Comparison of ENCODE assay signal across 8 mouse cellular contexts in the genomic region with DNA sequence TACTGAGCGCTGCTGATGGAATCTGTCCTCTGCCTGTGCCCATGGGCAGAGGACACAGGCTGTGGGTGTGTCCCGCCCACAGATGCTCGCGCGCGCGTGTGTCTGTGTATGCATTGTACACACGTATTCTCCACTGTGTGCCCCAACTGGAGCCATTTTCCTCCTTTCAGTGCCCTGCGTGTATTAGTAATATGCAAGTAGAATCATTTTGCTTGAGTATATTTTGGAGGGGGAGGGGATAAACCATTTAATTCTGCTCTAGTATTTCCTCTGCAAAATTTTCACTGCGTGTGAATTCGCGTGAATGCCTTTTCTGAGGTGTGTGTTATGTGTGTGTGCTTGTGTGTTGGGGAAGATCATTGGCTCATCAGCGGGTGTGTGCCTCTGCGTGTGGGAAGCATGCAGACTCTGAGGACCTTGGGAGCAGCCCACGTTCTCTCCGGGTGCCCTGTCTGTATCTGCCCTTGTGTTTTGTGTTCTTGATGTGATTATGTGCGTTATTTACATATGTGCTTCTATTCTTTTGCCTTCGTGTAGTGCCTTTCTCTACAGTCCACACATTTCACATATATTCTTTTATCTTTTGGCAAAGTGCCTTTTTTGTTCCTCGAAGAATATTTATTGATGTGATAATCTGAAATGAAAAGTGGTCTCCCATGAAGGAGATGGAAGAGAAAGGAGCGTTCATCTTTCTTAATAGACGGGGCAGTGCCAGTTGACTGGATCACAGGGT.
DNase-seq lines count a peak whose midpoint lies in the region; ATAC-seq and TF ChIP-seq lines count a peak whose summit lies in the region.

No protein-coding gene starts in this region.

- no peak overlapping the region for H3K9ac ChIP-seq in heart, postnatal 0 days (replicated peaks; ENCODE audit: low read depth, low read length)
- peak overlapping the region; percentile 65 for H3K9ac ChIP-seq in midbrain, postnatal 0 days (replicated peaks; ENCODE audit: low read length, poor library complexity, severe bottlenecking)

- peak overlapping the region; percentile 91 for H3K4me2 ChIP-seq in heart, postnatal 0 days (ENCODE audit: low read depth, low read length)
- H3K4me2 ChIP-seq in midbrain, postnatal 0 days (ENCODE audit: low read depth, low read length, poor library complexity, severe bottlenecking): peak overlapping the region; percentile 75

- 1% methylated on average over 21 of the region's 21 CpGs for WGBS in heart, postnatal 0 days
- under 1% methylated on average over 21 of the region's 21 CpGs for WGBS in midbrain, postnatal 0 days

- peaks cover 57% of the 10 kb centered on the region for H3K27me3 ChIP-seq in megakaryocyte, embryonic 14.5 days (replicated peaks)
- peaks cover 48% of the 10 kb centered on the region for H3K27me3 ChIP-seq in heart, postnatal 0 days (ENCODE audit: control insufficient read depth, insufficient read depth, low read length)
- no peaks in the 10 kb centered on the region for H3K27me3 ChIP-seq in midbrain, postnatal 0 days (ENCODE audit: insufficient read depth, low read length)

- no peaks in the 10 kb centered on the region for H3K9me3 ChIP-seq in megakaryocyte, embryonic 14.5 days
- no peaks in the 10 kb centered on the region for H3K9me3 ChIP-seq in heart, postnatal 0 days (replicated peaks; ENCODE audit: control insufficient read depth, low read length)
- H3K9me3 ChIP-seq in midbrain, postnatal 0 days (ENCODE audit: low read length): no peaks in the 10 kb centered on the region

- no peak for TF ChIP-seq CTCF in heart, postnatal 0 days (IDR thresholded peaks at IDR 0.05; ENCODE audit: low read depth)
- TF ChIP-seq CTCF in midbrain, postnatal 0 days (IDR thresholded peaks at IDR 0.05): no peak

- peaks cover 46% of the 10 kb centered on the region for H3K4me1 ChIP-seq in megakaryocyte, embryonic 14.5 days
- H3K4me1 ChIP-seq in heart, postnatal 0 days (ENCODE audit: control insufficient read depth, insufficient read depth): 0 out of 2 replicates have a peak, but pooled peaks cover 4% of the 10 kb centered on the region
- peaks cover 11% of the 10 kb centered on the region; the same call in 1 of the 2 replicates for H3K4me1 ChIP-seq in midbrain, postnatal 0 days (ENCODE audit: insufficient read depth, low read length)

- no peaks in the 10 kb centered on the region for H3K36me3 ChIP-seq in megakaryocyte, embryonic 14.5 days (replicated peaks; ENCODE audit: low read length)
- no peaks in the 10 kb centered on the region for H3K36me3 ChIP-seq in heart, postnatal 0 days (replicated peaks; ENCODE audit: control insufficient read depth, insufficient read depth, low read length)
- H3K36me3 ChIP-seq in midbrain, postnatal 0 days (ENCODE audit: insufficient read depth, low read length): no peaks in the 10 kb centered on the region

- no peak for TF ChIP-seq EP300 in heart, postnatal 0 days (IDR thresholded peaks at IDR 0.05; ENCODE audit: low read depth)

- no peak overlapping the region for H3K27ac ChIP-seq in heart, postnatal 0 days (ENCODE audit: low read depth)
- peak overlapping the region; percentile 92 for H3K27ac ChIP-seq in midbrain, postnatal 0 days (ENCODE audit: low read depth, low read length)

- ATAC-seq in megakaryocyte, adult 5-6 weeks (ENCODE audit: poor library complexity, severe bottlenecking): no peak
- no peak for ATAC-seq in heart, postnatal 0 days (ENCODE audit: insufficient read depth, low read depth)
- peak; percentile 53 for ATAC-seq in midbrain, postnatal 0 days (ENCODE audit: low FRiP score)
- ATAC-seq in megakaryocyte progenitor cell, adult 5-6 weeks (replicated peaks; ENCODE audit: poor library complexity): no peak

- peak; percentile 61 to 69 for DNase-seq in cerebellum, postnatal 36 days
- DNase-seq in heart, postnatal 0 days (ENCODE audit: low spot score): no peak
- peak; percentile 48 to 53 for DNase-seq in layer of hippocampus, postnatal 25 days (ENCODE audit: extremely low spot score in 1 of 2, low spot score in 1 of 2)
- peak; percentile 83 for DNase-seq in midbrain, postnatal 0 days (ENCODE audit: low spot score)
- DNase-seq in urinary bladder, postnatal 10 days (ENCODE audit: low spot score): no peak

- H3K4me3 ChIP-seq in megakaryocyte, embryonic 14.5 days (replicated peaks): peak overlapping the region; percentile 91
- H3K4me3 ChIP-seq in heart, postnatal 0 days (ENCODE audit: low read depth, low read length): peak overlapping the region; percentile 53
- peak overlapping the region; percentile 53 for H3K4me3 ChIP-seq in midbrain, postnatal 0 days (ENCODE audit: low read depth, low read length)

Comparison
In these comparisons a context has a peak if more than half of its experiments do, and no peak if none do; other contexts are left out.
1. DNase-seq: peak in cerebellum, postnatal 36 days (2 of 2), layer of hippocampus, postnatal 25 days (2 of 2) and midbrain, postnatal 0 days (single experiment); none in heart, postnatal 0 days (single experiment) and urinary bladder, postnatal 10 days (single experiment).
2. Peak in every context shown above with its lines, with median percentiles within 50 percentile points of each other: H3K4me3 ChIP-seq.